Mouse (Mus musculus) spleen, embryonic (tissue): ENCODE data around the gene Eps15l1.

ENCODE experiments used
- CTCF ChIA-PET: fragments of 350-600 bp; sonication (Branson Sonifier 250); formaldehyde crosslinking; loops from one replicate; lab custom pipeline; 2022; lab: Charles Lee

The Eps15l1 gene

GRCm38 (mm10) chr8:72415252-72415651 lies 6.0 kb downstream of the Eps15l1 start:
- CTCF ChIA-PET, result interaction anchor here (0.5 kb wide), 1 partner anchor 15 kb away, joined by 8 read pairs; no protein-coding TSS in a partner anchor

- CTCF ChIA-PET, result no interaction called here
These were observed 7.4 kb downstream of the Eps15l1 start for GRCm38 (mm10) chr8:72413839-72414238.

- CTCF ChIA-PET, result no interaction called here
These were observed 11.8 kb downstream of the Eps15l1 start for GRCm38 (mm10) chr8:72409443-72409842.

- CTCF ChIA-PET, result interaction anchor here (0.6 to 0.7 kb wide), 2 partner anchors 144 to 151 kb away, joined by 3 to 5 read pairs; no protein-coding TSS in a partner anchor
These were observed 13.4 kb downstream of the Eps15l1 start for GRCm38 (mm10) chr8:72407878-72408277.

- CTCF ChIA-PET, result no interaction called here
These were observed 18.3 kb downstream of the Eps15l1 start for GRCm38 (mm10) chr8:72402981-72403380.

- CTCF ChIA-PET, result interaction anchor here (0.6 kb wide), 1 partner anchor 26 kb away, joined by 3 read pairs; no protein-coding TSS in a partner anchor
These were observed 19.9 kb downstream of the Eps15l1 start for GRCm38 (mm10) chr8:72401381-72401780.

- CTCF ChIA-PET, result no interaction called here
These were observed 35.5 kb downstream of the Eps15l1 start for GRCm38 (mm10) chr8:72385737-72386136.

- CTCF ChIA-PET, result no interaction called here
These were observed 38.9 kb downstream of the Eps15l1 start for GRCm38 (mm10) chr8:72382395-72382794.

GRCm38 (mm10) chr8:72380656-72381055 lies 40.6 kb downstream of the Eps15l1 start:
- CTCF ChIA-PET, result interaction anchor here (0.5 kb wide), 1 partner anchor 104 kb away, joined by 21 read pairs; no protein-coding TSS in a partner anchor

- CTCF ChIA-PET, result no interaction called here
These were observed 44.4 kb downstream of the Eps15l1 start for GRCm38 (mm10) chr8:72376900-72377299.

- CTCF ChIA-PET, result no interaction called here
These were observed 45.0 kb downstream of the Eps15l1 start for GRCm38 (mm10) chr8:72376309-72376708.

GRCm38 (mm10) chr8:72375161-72375560 lies 46.1 kb downstream of the Eps15l1 start:
- CTCF ChIA-PET, result no interaction called here

- CTCF ChIA-PET, result no interaction called here
These were observed 48.9 kb downstream of the Eps15l1 start for GRCm38 (mm10) chr8:72372311-72372710.

GRCm38 (mm10) chr8:72371356-72371755 lies 49.9 kb downstream of the Eps15l1 start:
- CTCF ChIA-PET, result interaction anchor here (0.7 kb wide), 1 partner anchor 1850 kb away, joined by 3 read pairs; no protein-coding TSS in a partner anchor

- CTCF ChIA-PET, result no interaction called here
These were observed 54.8 kb downstream of the Eps15l1 start for GRCm38 (mm10) chr8:72366435-72366834.

GRCm38 (mm10) chr8:72365826-72366225 lies 55.4 kb downstream of the Eps15l1 start:
- CTCF ChIA-PET, result interaction anchor here (0.6 to 0.7 kb wide), 3 partner anchors 33 to 96 kb away, joined by 3 to 4 read pairs (median 3); no protein-coding TSS in a partner anchor

GRCm38 (mm10) chr8:72365016-72365415 lies 56.2 kb downstream of the Eps15l1 start:
- CTCF ChIA-PET, result interaction anchor here (0.6 to 1.3 kb wide), 5 partner anchors 40 to 377 kb away, joined by 3 to 16 read pairs (median 3); partner anchors contain the start of gene Klf2

- CTCF ChIA-PET, result interaction anchor here (0.7 to 1.6 kb wide), 3 partner anchors 17 to 102 kb away, joined by 3 to 5 read pairs (median 3); no protein-coding TSS in a partner anchor
These were observed 57.8 kb downstream of the Eps15l1 start for GRCm38 (mm10) chr8:72363457-72363856.

- CTCF ChIA-PET, result interaction anchor here (0.7 to 1.6 kb wide), 2 partner anchors 16 to 102 kb away, joined by 3 to 5 read pairs; no protein-coding TSS in a partner anchor
These were observed 58.5 kb downstream of the Eps15l1 start for GRCm38 (mm10) chr8:72362754-72363153.

GRCm38 (mm10) chr8:72360162-72360561 lies 61.1 kb downstream of the Eps15l1 start:
- CTCF ChIA-PET, result interaction anchor here (0.6 to 1.2 kb wide), 5 partner anchors 13 to 1554 kb away, joined by 3 to 12 read pairs (median 6); no protein-coding TSS in a partner anchor

GRCm38 (mm10) chr8:72356593-72356992 lies 64.7 kb downstream of the Eps15l1 start:
- CTCF ChIA-PET, result interaction anchor here (1.0 kb wide), 1 partner anchor 97 kb away, joined by 3 read pairs; no protein-coding TSS in a partner anchor

- CTCF ChIA-PET, result interaction anchor here (0.5 to 1.5 kb wide), 2 partner anchors 32 to 167 kb away, joined by 3 to 4 read pairs; no protein-coding TSS in a partner anchor
These were observed 67.0 kb downstream of the Eps15l1 start for GRCm38 (mm10) chr8:72354272-72354671.

GRCm38 (mm10) chr8:72353700-72354045 lies 67.6 kb downstream of the Eps15l1 start:
- CTCF ChIA-PET, result interaction anchor here (0.5 to 1.5 kb wide), 2 partner anchors 31 to 167 kb away, joined by 3 to 4 read pairs; no protein-coding TSS in a partner anchor
